Mouse (Mus musculus): ENCODE results near the gene Rgs13. TPM values are rescaled to one million over a fixed set of nuclear protein-coding genes. Genes with fewer than 3 reads are reported as not detected.
"Not testable (repeated sequence)": the region's sequence is repeated elsewhere in the genome, so short reads cannot be mapped to it uniquely, and the experiment has no call there.

Gene Rgs13
- polyA plus RNA-seq, 1 experiment from 2014 or later, result 0.38 TPM

DNA sequence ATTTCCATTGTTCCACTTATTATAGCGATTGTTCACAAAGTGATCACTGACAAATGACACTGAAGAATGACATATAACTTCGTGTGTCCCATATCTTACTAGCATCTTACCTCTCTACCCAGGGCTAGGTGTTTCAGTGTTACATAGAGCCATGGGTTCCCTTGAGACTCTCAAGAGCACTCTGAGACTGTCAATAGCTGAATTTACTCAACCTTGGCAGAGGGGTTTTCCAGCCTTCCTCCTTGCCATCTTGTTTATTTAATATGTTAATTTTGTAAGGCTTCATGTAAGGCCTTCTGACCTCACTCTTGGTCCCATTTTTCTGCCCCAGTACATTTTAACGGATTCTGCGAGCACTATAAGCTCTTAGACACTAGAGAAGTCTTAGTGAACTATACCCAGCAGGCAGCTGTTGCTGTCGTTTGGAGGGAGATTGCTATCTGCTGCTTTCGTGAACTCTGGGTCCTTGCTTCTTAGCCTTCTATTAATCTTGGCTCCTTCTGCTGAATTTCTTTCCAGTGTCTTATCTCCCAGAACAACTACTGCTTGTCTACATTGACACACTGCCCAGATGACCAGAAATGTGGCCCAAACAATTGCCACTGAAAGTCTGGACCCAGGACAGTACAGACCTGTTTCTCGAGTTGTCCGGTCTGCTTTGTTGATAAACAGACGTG, 1.2 kb upstream of the Rgs13 start:
- H3K4me3 ChIP-seq, result no peak overlapping the region
- DNase-seq (ENCODE audit: extremely low spot score, low spot score), result no peak
- no peaks in the 10 kb centered on the region for H3K36me3 ChIP-seq (replicated peaks)
- H3K27ac ChIP-seq, result no peak overlapping the region
- H3K4me1 ChIP-seq, result peaks cover 20% of the 10 kb centered on the region
- WGBS, result 77% methylated on average over 9 of the region's 9 CpGs
- peaks cover 18% of the 10 kb centered on the region for H3K27me3 ChIP-seq (ENCODE audit: poor library complexity, severe bottlenecking)
- no peaks in the 10 kb centered on the region for H3K9me3 ChIP-seq

DNA sequence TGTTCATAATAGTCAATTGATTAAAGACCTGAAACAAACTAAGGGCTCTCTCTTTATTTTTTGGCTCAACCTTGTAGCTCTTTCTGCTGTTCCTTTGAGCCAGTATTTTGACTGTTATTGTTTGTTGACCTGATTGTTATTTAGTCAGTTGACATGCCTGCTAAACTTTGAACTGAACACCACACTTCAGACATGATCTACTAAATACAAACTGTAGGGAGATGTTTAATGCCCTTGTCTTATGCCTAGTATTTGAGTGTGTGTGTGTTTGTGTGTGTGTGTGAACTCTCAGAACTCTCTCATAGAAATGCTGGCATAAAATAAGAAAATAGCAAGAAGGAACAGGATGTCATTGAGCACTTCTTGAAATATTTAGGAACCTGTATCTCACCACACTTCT, 448 bp upstream of the Rgs13 start:
- no peak for DNase-seq (ENCODE audit: extremely low spot score, low spot score)
- H3K36me3 ChIP-seq (replicated peaks), result no peaks in the 10 kb centered on the region

DNA sequence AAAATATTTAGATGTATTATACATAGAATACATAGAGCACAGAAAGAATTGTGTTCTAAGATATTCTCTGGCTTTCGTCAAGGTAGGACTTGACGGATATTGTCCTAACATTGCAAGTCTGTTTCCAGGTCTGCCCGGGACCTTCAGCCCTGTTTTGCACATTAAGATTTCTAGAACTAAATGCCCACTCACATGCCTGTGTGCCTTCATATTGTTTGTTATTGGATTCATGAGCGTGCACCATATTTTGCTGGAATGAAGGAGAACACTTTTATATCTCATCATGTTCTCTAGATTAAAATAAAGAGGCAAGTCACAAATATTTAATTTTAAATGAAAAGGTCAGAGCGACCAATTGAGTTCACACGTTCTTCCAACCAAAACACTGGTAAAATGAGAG, 2.4 kb downstream of the Rgs13 start:
- Histone ChIP-seq H3K4me1 (peaks cover 20% of the 10 kb centered on the region), H3K27me3 (ENCODE audit: poor library complexity, severe bottlenecking) (peaks cover 16% of the 10 kb centered on the region), H3K36me3 (replicated peaks) (no peaks in the 10 kb centered on the region), H3K4me3 (no peak overlapping the region), H3K27ac (no peak overlapping the region), H3K9me3 (no peaks in the 10 kb centered on the region)
- 93% methylated on average over 6 of the region's 6 CpGs for WGBS
- no peak for DNase-seq (ENCODE audit: extremely low spot score, low spot score)

More for the DNA sequence above, 448 bp upstream of the Rgs13 start:
- H3K27ac ChIP-seq, result no peak overlapping the region
- H3K27me3 ChIP-seq (ENCODE audit: poor library complexity, severe bottlenecking), result peaks cover 18% of the 10 kb centered on the region
- peaks cover 20% of the 10 kb centered on the region for H3K4me1 ChIP-seq
- H3K4me3 ChIP-seq, result no peak overlapping the region
- H3K9me3 ChIP-seq, result no peaks in the 10 kb centered on the region

DNA sequence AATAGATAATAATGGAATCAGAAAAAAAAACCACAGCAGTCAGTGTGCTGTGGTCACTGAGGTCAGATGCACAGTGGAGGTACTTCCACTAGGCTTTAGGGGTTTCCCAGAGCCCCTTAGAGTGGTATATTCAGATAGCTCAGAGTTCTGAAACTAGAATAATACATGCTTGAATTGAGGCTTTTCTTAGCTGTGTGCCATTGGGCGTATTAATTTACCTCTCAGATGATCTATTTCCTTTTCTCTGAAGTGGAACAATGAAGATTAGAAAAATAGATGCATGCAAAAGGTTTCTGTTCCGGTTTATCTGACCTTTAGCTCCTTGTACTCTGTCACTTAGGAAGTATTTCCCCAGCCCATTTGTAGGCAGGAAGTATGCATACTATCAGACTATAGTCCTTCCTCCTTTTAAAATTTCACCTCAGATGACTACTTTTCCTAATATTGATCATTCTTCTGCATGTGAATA, 3.6 kb downstream of the Rgs13 start:
- H3K27me3 ChIP-seq (ENCODE audit: poor library complexity, severe bottlenecking), result peaks cover 4% of the 10 kb centered on the region
- 87% methylated on average over 2 of the region's 2 CpGs for WGBS
- no peak overlapping the region for H3K4me3 ChIP-seq
- no peaks in the 10 kb centered on the region for H3K36me3 ChIP-seq (replicated peaks)
- H3K4me1 ChIP-seq, result peaks cover 18% of the 10 kb centered on the region
- H3K27ac ChIP-seq, result no peak overlapping the region
- no peaks in the 10 kb centered on the region for H3K9me3 ChIP-seq
- no peak for DNase-seq (ENCODE audit: extremely low spot score, low spot score)

DNA sequence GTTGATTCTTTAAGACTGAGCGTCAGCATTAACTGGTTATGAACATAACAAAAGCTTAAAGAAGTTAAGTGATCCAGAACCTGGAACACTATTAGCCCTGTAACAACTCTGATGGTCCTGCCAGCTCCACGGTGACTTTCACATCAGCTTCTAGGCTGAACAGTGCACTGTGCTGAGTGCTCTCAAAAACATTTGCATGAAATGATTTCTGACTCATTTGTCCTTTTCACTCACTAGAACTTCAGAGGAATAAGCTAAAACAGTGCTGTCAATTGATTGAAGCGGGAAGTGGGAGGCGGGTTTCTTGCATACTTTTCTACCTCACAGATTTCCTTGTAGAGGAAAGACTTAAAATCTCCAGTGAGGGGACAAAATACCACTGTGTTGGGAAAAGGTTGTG, 8.3 kb downstream of the Rgs13 start:
- no peak for DNase-seq (ENCODE audit: extremely low spot score, low spot score)
- Histone ChIP-seq H3K4me3 (no peak overlapping the region), H3K36me3 (replicated peaks) (no peaks in the 10 kb centered on the region), H3K27me3 (ENCODE audit: poor library complexity, severe bottlenecking) (no peaks in the 10 kb centered on the region), H3K4me1 (no peaks in the 10 kb centered on the region), H3K27ac (no peak overlapping the region), H3K9me3 (no peaks in the 10 kb centered on the region)
- WGBS, result 83% methylated on average over 4 of the region's 4 CpGs

DNA sequence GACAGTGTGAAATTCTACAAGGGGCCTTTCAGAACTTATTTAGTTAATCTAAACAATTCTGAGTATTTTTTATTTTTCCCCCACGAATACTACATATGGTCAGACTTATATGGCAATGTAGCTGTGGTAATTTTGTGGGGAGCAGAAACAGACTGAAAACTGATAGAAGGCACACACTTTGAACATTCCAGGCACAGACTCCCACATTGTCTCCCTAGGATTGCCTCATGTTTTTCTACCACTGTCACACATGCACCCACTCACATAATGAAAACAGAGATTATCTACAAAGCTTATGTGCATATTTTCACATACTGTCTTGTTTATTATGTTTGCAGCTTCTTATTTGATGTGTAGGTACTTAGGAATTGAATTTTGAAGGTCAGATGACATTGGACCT, 9.4 kb downstream of the Rgs13 start:
- 85% methylated on average over 1 of the region's 1 CpGs for WGBS
- Histone ChIP-seq H3K27me3 (ENCODE audit: poor library complexity, severe bottlenecking) (no peaks in the 10 kb centered on the region), H3K4me1 (no peaks in the 10 kb centered on the region), H3K36me3 (replicated peaks) (no peaks in the 10 kb centered on the region), H3K9me3 (no peaks in the 10 kb centered on the region), H3K4me3 (no peak overlapping the region), H3K27ac (no peak overlapping the region)
- no peak for DNase-seq (ENCODE audit: extremely low spot score, low spot score)

DNA sequence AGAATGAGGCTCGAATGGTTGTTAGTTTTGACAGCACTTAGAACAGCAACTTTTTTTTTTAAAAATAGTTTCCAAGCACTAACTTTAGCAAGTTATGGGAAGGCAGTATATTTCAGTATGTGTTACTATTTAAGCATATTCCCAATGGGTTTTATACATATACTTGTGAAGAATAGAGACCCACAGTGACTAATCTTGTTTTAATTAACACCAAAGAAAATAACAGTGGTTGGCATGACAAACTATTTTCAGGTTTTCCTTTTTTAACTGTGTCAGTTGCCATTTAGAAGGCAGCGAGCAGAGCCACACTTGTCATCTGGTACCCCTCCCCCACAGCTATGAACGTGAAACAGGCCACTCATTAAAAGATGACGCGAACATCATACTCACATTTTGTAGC, 10.3 kb downstream of the Rgs13 start:
- H3K4me1 ChIP-seq, result no peaks in the 10 kb centered on the region
- no peak overlapping the region for H3K27ac ChIP-seq
- no peak for DNase-seq (ENCODE audit: extremely low spot score, low spot score)
- no peak overlapping the region for H3K4me3 ChIP-seq
- 83% methylated on average over 5 of the region's 5 CpGs for WGBS
- H3K36me3 ChIP-seq (replicated peaks), result no peaks in the 10 kb centered on the region
- no peaks in the 10 kb centered on the region for H3K9me3 ChIP-seq
- no peaks in the 10 kb centered on the region for H3K27me3 ChIP-seq (ENCODE audit: poor library complexity, severe bottlenecking)

DNA sequence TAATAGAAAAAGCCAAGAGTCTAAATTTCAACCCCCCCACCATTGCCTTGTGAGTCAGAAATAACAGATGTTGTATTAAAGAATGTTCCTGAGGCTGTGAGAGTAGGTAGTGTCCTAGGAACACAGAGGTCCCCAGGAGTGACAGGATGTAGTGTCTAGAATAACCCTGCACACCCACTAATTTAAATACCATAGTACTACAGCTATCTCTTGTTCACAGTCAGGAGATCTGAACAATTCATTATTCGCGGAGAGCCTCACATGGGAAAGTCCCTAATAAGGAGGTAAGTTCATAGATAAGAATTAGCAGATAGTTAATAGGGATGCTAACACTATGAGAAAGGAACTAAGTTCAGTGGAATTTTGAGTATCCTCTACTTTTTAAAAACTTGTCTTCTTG, 10.9 kb downstream of the Rgs13 start:
- Histone ChIP-seq H3K27me3 (ENCODE audit: poor library complexity, severe bottlenecking) (no peaks in the 10 kb centered on the region), H3K27ac (no peak overlapping the region), H3K4me1 (no peaks in the 10 kb centered on the region), H3K36me3 (replicated peaks) (no peaks in the 10 kb centered on the region), H3K4me3 (no peak overlapping the region), H3K9me3 (no peaks in the 10 kb centered on the region)
- DNase-seq (ENCODE audit: extremely low spot score, low spot score), result no peak
- 97% methylated on average over 2 of the region's 2 CpGs for WGBS

DNA sequence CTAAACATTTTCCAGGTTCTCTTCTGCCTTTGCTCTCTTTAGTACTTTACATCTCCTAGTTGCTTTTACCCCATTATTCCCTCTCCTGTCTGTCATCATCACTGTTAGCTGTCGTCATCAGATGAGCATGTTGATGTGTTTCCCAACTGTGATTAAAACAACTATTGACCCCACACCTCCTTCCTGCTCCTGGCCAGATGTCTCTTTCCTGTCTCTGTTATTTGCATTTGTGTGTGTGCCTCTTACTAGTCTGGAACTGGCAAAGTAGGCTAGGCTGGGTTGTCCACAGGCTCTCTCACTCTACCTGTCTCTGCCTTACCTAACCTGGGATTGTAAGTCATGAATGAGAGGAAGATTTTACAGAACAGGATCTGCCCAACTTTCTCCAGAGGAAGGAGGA, 24.6 kb downstream of the Rgs13 start:
- H3K4me1 ChIP-seq, result no peaks in the 10 kb centered on the region
- H3K27ac ChIP-seq, result no peak overlapping the region
- no peaks in the 10 kb centered on the region for H3K27me3 ChIP-seq (ENCODE audit: poor library complexity, severe bottlenecking)
- no peaks in the 10 kb centered on the region for H3K36me3 ChIP-seq (replicated peaks)
- DNase-seq (ENCODE audit: extremely low spot score, low spot score), result no peak
- no peaks in the 10 kb centered on the region for H3K9me3 ChIP-seq
- no peak overlapping the region for H3K4me3 ChIP-seq
- WGBS, result 65% methylated on average over 1 of the region's 1 CpGs

DNA sequence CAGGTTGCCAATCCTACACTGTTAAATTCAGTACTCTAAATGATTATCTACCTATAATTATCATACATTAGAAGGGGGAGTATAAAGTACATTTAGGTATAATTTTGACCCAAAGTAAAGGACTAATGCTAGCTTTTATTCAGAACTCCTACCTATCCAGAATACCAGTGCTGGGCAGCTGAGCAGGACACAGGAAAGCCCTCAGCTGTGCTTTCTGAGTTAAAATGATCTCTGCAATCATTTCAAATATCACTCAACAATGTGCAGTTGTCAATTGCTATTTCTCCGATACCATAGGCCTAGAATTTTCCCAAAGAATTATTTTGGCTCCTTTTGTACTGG, 25.0 kb downstream of the Rgs13 start:
- H3K4me1 ChIP-seq, result no peaks in the 10 kb centered on the region
- no peaks in the 10 kb centered on the region for H3K9me3 ChIP-seq
- H3K27ac ChIP-seq, result no peak overlapping the region
- H3K36me3 ChIP-seq (replicated peaks), result no peaks in the 10 kb centered on the region
- 97% methylated on average over 1 of the region's 1 CpGs for WGBS
- no peaks in the 10 kb centered on the region for H3K27me3 ChIP-seq (ENCODE audit: poor library complexity, severe bottlenecking)
- no peak overlapping the region for H3K4me3 ChIP-seq
- no peak for DNase-seq (ENCODE audit: extremely low spot score, low spot score)

DNA sequence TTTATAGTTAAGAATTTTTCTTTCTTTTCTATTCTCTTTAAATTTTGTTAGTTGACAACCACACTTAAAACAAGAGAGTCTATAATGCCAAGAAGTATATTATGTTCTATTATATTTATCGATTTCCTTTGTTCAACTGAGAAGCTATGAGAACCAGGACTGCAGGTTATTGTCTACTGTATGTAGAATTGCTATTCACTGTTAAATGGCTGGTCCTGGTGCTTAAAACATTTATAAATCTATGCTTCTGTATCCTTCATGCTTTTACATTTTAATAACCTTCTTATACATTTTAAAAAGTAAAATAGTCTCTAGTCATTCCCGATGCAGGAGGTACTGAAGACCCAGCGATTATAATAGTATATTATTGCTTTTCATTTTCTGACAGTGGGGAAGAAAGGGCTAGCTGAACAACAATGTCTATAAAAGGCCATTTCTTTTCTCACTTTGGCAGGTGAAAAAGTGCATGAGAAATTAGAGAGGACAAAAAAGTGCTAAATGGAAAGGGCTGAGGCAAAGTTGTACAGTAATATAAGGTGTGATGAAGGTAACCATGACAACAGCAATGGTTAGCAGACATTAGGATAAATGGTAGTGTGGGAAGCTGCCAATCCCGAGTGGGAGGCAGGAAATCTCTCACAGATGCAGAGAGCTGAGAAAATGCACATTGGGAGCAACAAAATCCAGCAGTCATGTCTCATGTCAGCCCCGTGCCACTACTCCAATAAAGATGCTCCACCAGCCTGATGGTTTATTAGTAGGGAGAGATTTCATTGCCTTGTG, 25.6 kb downstream of the Rgs13 start:
- Histone ChIP-seq H3K4me3 (no peak overlapping the region), H3K36me3 (replicated peaks) (no peaks in the 10 kb centered on the region), H3K9me3 (no peaks in the 10 kb centered on the region), H3K27me3 (ENCODE audit: poor library complexity, severe bottlenecking) (no peaks in the 10 kb centered on the region), H3K4me1 (no peaks in the 10 kb centered on the region), H3K27ac (no peak overlapping the region)
- WGBS, result 83% methylated on average over 5 of the region's 5 CpGs
- DNase-seq (ENCODE audit: extremely low spot score, low spot score), result no peak

DNA sequence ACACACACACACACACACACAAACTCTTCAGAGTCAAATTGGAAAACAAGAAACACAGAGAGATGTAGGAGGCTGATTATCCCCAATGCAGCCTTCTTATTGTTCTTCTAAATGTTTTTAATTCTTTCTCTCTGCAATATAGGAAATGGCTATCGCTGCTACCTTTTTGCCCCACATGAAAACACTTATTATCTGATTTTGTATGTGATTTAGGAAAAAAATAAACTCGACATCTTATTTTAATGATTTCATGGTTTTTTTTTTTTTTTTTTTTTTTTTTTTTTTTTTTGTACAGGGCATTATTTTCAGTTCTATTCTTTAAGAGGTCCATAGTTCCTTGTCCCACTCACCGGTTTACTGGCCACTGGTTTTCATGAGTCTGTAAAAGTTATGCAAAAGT, 27.2 kb downstream of the Rgs13 start:
- Histone ChIP-seq H3K36me3 (replicated peaks) (no peaks in the 10 kb centered on the region), H3K4me1 (no peaks in the 10 kb centered on the region), H3K27ac (no peak overlapping the region), H3K9me3 (no peaks in the 10 kb centered on the region), H3K27me3 (ENCODE audit: poor library complexity, severe bottlenecking) (no peaks in the 10 kb centered on the region), H3K4me3 (no peak overlapping the region)
- no peak for DNase-seq (ENCODE audit: extremely low spot score, low spot score)
- WGBS, result 89% methylated on average over 3 of the region's 3 CpGs

DNA sequence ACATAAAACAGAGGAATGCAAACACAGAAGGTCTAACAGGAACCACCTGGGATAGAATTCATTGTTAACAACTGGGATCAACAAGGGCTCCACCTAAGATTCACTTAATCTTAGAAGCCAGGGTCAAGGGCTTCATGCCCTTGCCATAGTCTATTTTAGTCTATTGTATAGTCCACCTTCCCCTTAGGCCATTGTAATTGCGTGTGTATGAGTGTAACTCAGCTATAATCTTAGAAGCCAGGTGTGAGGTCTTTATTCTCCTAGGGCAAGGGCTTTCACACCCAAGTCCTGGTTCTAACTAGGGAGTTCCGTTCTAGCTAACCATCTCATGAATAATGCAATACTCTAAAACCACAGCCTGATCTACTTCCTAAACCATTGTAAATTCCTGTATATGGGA, 35.8 kb downstream of the Rgs13 start:
- 91% methylated on average over 2 of the region's 2 CpGs for WGBS
- H3K9me3 ChIP-seq, result not testable (repeated sequence)

More for the DNA sequence above, 35.8 kb downstream of the Rgs13 start:
- DNase-seq (ENCODE audit: extremely low spot score, low spot score); H3K4me1 ChIP-seq; H3K27ac ChIP-seq; H3K27me3 ChIP-seq (ENCODE audit: poor library complexity, severe bottlenecking); H3K4me3 ChIP-seq; H3K36me3 ChIP-seq (replicated peaks): not testable (repeated sequence)
